8 mouse cellular contexts compared by ENCODE assay signal in genomic region chr11:97126645-97127468, GRCm38 (mm10). TPM values are rescaled to one million over a fixed set of nuclear protein-coding genes. Genes with fewer than 3 reads are reported as not detected.
DNase-seq lines count a peak whose midpoint lies in the region; ATAC-seq and TF ChIP-seq lines count a peak whose summit lies in the region.

No protein-coding gene starts in this region.

- peak; percentile 46 to 53 for DNase-seq in adrenal gland, adult 18-20 months (ENCODE audit: low spot score in 2 of 2)
- no peak for DNase-seq in adrenal gland, postnatal 4 days (ENCODE audit: low spot score in 2 of 2)
- peak; percentile 87 for DNase-seq in lung, postnatal 36 days
- DNase-seq in spleen, adult 2 months (ENCODE audit: low read depth in 1 of 2, low spot score in 2 of 2): peak; percentile 67 to 77

- H3K27me3 ChIP-seq in heart, embryonic 12.5 days (replicated peaks): peaks cover 67% of the 10 kb centered on the region
- 0 out of 2 replicates have a peak, but pooled peaks cover 5% of the 10 kb centered on the region for H3K27me3 ChIP-seq in kidney, embryonic 16.5 days (ENCODE audit: insufficient read depth, low read length)
- H3K27me3 ChIP-seq in spleen, adult 2 months (ENCODE audit: control insufficient read depth, insufficient read depth, low read length): no peaks in the 10 kb centered on the region

- no peaks in the 10 kb centered on the region for H3K4me1 ChIP-seq in brown adipose tissue, adult 24 weeks (ENCODE audit: control insufficient read depth, insufficient read depth, insufficient read length, low read length)
- peaks cover 15% of the 10 kb centered on the region for H3K4me1 ChIP-seq in heart, embryonic 12.5 days (replicated peaks)
- H3K4me1 ChIP-seq in kidney, embryonic 16.5 days (ENCODE audit: insufficient read depth, low read length): peaks cover 11% of the 10 kb centered on the region
- H3K4me1 ChIP-seq in spleen, adult 2 months (ENCODE audit: control insufficient read depth, insufficient read depth, insufficient read length): peaks cover 5% of the 10 kb centered on the region; the same call in 1 of the 2 replicates

- peak overlapping the region; percentile 56 for H3K4me3 ChIP-seq in brown adipose tissue, adult 24 weeks (ENCODE audit: insufficient read depth, low read depth, low read length)
- peak overlapping the region; percentile 53 for H3K4me3 ChIP-seq in heart, embryonic 12.5 days
- peak overlapping the region; percentile 56 for H3K4me3 ChIP-seq in kidney, embryonic 16.5 days (ENCODE audit: low read length)
- peak overlapping the region; percentile 53 for H3K4me3 ChIP-seq in spleen, adult 2 months (ENCODE audit: extremely low read depth, insufficient read depth, insufficient read length)

- H3K36me3 ChIP-seq in heart, embryonic 12.5 days: no peaks in the 10 kb centered on the region
- H3K36me3 ChIP-seq in kidney, embryonic 16.5 days (ENCODE audit: insufficient read depth, low read length): no peaks in the 10 kb centered on the region
- H3K36me3 ChIP-seq in spleen, adult 2 months (ENCODE audit: control insufficient read depth, insufficient read depth, low read length): no peaks in the 10 kb centered on the region

- TF ChIP-seq CTCF in spleen, adult 2 months (IDR thresholded peaks at IDR 0.05; ENCODE audit: extremely low read depth, insufficient read depth, insufficient read length, insufficient replicate concordance): no peak

- no peaks in the 10 kb centered on the region for H3K9me3 ChIP-seq in heart, embryonic 12.5 days (replicated peaks)
- no peaks in the 10 kb centered on the region for H3K9me3 ChIP-seq in kidney, embryonic 16.5 days (ENCODE audit: low read length)

- peak overlapping the region; percentile 59 for H3K9ac ChIP-seq in heart, embryonic 12.5 days
- H3K9ac ChIP-seq in kidney, embryonic 16.5 days (replicated peaks; ENCODE audit: low read length): peak overlapping the region; percentile 57

- WGBS in heart, embryonic 12.5 days: 4% methylated on average over 32 of the region's 32 CpGs
- WGBS in kidney, embryonic 16.5 days: 3% methylated on average over 32 of the region's 32 CpGs
- 4% methylated on average over 32 of the region's 32 CpGs for WGBS in spleen, adult 2 months

- ATAC-seq in heart, embryonic 12.5 days (ENCODE audit: insufficient number of reproducible peaks, low FRiP score): peak; percentile 67
- ATAC-seq in kidney, embryonic 16.5 days (ENCODE audit: low FRiP score, low TSS enrichment): peak; percentile 60
- ATAC-seq in erythroid progenitor cell, adult 5-6 weeks (replicated peaks; ENCODE audit: low FRiP score, poor library complexity, severe bottlenecking): no peak

- H3K4me2 ChIP-seq in heart, embryonic 12.5 days: peak overlapping the region; percentile 82
- H3K4me2 ChIP-seq in kidney, embryonic 16.5 days (replicated peaks; ENCODE audit: low read depth, low read length): peak overlapping the region; percentile 90

- TF ChIP-seq POLR2A in spleen, adult 2 months (IDR thresholded peaks at IDR 0.05; ENCODE audit: low read depth, low read length): peak; percentile 56

- H3K27ac ChIP-seq in brown adipose tissue, adult 24 weeks (replicated peaks; ENCODE audit: low read depth, low read length): no peak overlapping the region
- H3K27ac ChIP-seq in heart, embryonic 12.5 days (ENCODE audit: poor library complexity, severe bottlenecking): no peak overlapping the region
- no peak overlapping the region for H3K27ac ChIP-seq in kidney, embryonic 16.5 days (ENCODE audit: low read length)
- peak overlapping the region; percentile 65 for H3K27ac ChIP-seq in spleen, adult 2 months (ENCODE audit: insufficient read depth, low read length)

RNA-seq across cellular contexts. Expression of gene Tbx21, which starts 11.7 kb away (rescaled TPM):
- total RNA-seq in adrenal gland, adult 18-20 months (2021): under 1 TPM; 0.27 to 0.54 TPM
- under 1 TPM; 0.45 to 0.62 TPM for total RNA-seq in adrenal gland, postnatal 4 days (2021)
- polyA plus RNA-seq in brown adipose tissue, adult 24 weeks (2012; ENCODE audit: insufficient read depth, insufficient read length, missing spikeins): 0.75 and 1.1 TPM in 2 replicates
- polyA plus RNA-seq in heart, embryonic 12.5 days (2016; fragmentation: Nextera tagmentation; extraction: Ambion mirVana): not detected in 2 replicates
- polyA plus RNA-seq in kidney, embryonic 16.5 days (2015; fragmentation: Nextera tagmentation; extraction: Ambion mirVana): 0.14 and 0.24 TPM in 2 replicates
- polyA plus RNA-seq in spleen, adult 2 months (2012; rRNA removed): 10.9 and 14.4 TPM in 2 replicates
- total RNA-seq in erythroid progenitor cell, adult 5-6 weeks (2015; ENCODE audit: low replicate concordance): not detected in 2 replicates
- not detected in 2 replicates for total RNA-seq in erythroid progenitor cell, adult 5-6 weeks (2017; ENCODE audit: low replicate concordance)

RNA-seq across cellular contexts. Expression of gene Tbkbp1, which starts 24.4 kb away (rescaled TPM):
- total RNA-seq in adrenal gland, adult 18-20 months (2021): 10 to 100 TPM; 11.7 to 16.2 TPM
- 10 to 100 TPM; 19.1 to 21.0 TPM for total RNA-seq in adrenal gland, postnatal 4 days (2021)
- 27.4 and 29.8 TPM in 2 replicates for polyA plus RNA-seq in brown adipose tissue, adult 24 weeks (2012; ENCODE audit: insufficient read depth, insufficient read length, missing spikeins)
- 10.6 and 12.6 TPM in 2 replicates for polyA plus RNA-seq in heart, embryonic 12.5 days (2016; fragmentation: Nextera tagmentation; extraction: Ambion mirVana)
- 4.0 TPM in 2 replicates for polyA plus RNA-seq in kidney, embryonic 16.5 days (2015; fragmentation: Nextera tagmentation; extraction: Ambion mirVana)
- polyA plus RNA-seq in spleen, adult 2 months (2012; rRNA removed): 16.3 and 20.0 TPM in 2 replicates
- total RNA-seq in erythroid progenitor cell, adult 5-6 weeks (2015; ENCODE audit: low replicate concordance): 1.4 and 15.9 TPM in 2 replicates
- 1.3 TPM in 1 of 2 replicates, not detected in the other for total RNA-seq in erythroid progenitor cell, adult 5-6 weeks (2017; ENCODE audit: low replicate concordance)

Comparison
In these comparisons a context has a peak if more than half of its experiments do, and no peak if none do; other contexts are left out.
1. DNase-seq: peak in adrenal gland, adult 18-20 months (2 of 2), lung, postnatal 36 days (single experiment) and spleen, adult 2 months (2 of 2); none in adrenal gland, postnatal 4 days (0 of 2).
2. Peak in every context shown above with its lines, with median percentiles within 50 percentile points of each other: H3K4me3 ChIP-seq.